Mouse (Mus musculus): Measurements from ENCODE around the gene Cyp4a12a. TPM values are rescaled to one million over a fixed set of nuclear protein-coding genes. Genes with fewer than 3 reads are reported as not detected.
"Not testable (repeated sequence)": the region's sequence is repeated elsewhere in the genome, so short reads cannot be mapped to it uniquely, and the experiment has no call there.

Cyp4a12a gene
- under 1 TPM in 1 of 2 experiments, not detected in 1; 0.15 TPM for total RNA-seq (2021)
- long read RNA-seq, experiment 1: 0 reads
- long read RNA-seq, experiment 2: 0 reads

DNA sequence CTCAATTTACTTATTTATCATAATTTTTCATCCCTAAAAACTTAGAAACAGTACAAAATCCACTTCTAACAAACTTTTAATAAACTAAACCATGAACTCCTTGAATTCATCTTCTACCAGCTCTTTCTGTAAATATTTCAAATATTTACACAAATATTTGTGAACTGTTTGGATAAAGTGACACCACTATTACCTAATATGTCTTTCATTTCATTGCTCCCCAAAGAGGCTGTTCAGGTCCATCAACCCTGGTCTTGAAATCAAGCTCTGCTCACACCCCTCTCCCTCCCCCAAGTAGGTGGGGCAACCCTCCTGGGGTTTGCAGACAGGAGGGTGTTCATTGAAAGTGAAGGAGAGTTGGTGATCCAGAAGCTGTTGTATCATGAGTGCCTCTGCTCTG, at the start of gene Cyp4a12a:
Cyp4a12a (plus strand) TSS at position 301 of the 400 bp plus-strand sequence.
- DNase-seq: not testable (repeated sequence)

DNA sequence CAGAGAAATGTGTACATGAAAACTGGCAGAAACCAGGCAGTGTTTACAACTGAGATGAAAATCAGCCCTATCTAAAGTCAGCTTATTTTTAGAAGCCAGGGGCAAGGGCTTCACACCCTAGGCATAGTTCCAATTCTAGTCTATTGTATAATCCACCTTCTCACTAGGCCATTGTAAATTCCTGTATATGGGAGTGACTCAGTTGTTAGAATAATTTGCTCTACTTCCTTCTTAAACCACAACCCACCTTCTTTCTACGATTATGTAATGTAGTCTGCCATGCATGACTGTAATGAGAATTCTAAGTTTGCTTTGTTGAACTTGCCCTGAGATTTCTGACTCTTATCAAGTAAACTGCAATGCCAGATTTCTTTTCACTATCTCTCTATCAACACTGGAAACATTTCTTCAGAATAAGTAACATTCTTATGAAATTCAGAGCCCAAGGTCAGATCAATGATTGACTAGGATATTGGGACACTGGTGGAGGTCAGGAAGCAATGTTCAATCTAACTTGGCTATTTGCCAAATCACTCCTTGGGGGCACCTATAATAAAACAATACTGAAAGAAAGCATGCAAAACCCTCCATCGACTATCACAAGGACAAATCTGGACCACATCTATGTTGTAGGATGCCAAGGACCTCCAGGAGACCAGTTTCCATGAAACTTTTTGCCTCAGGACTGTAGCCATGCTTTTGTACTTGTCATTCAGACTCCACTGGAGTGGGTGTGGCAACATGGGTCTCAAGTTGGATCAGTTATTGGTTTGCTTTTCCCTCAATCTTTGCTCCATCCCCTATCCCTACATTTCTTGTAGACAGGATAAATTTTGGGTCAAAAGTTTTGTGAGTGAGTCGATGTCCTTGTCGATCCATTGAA, 33.9 kb upstream of the Cyp4a12a start:
- not testable (repeated sequence) for DNase-seq

DNA sequence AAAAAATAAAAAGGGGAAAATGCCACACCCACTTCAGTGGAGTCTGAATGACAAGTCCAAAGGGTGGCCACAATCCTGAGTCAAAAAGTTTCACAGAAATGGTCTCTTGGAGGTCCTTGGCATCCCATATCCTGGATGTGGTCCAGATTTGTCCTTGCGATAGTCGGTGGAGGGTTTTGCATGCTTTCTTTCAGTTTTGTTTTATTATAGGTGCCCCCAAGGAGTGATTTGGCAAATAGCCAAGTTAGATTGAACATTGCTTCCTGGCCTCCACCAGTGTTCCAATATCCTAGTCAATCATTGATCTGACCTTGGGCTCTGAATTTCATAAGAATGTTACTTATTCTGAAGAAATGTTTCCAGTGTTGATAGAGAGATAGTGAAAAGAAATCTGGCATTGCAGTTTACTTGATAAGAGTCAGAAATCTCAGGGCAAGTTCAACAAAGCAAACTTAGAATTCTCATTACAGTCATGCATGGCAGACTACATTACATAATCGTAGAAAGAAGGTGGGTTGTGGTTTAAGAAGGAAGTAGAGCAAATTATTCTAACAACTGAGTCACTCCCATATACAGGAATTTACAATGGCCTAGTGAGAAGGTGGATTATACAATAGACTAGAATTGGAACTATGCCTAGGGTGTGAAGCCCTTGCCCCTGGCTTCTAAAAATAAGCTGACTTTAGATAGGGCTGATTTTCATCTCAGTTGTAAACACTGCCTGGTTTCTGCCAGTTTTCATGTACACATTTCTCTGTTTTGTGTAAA, 20.4 kb upstream of the Cyp4a12a start:
- not testable (repeated sequence) for DNase-seq

DNA sequence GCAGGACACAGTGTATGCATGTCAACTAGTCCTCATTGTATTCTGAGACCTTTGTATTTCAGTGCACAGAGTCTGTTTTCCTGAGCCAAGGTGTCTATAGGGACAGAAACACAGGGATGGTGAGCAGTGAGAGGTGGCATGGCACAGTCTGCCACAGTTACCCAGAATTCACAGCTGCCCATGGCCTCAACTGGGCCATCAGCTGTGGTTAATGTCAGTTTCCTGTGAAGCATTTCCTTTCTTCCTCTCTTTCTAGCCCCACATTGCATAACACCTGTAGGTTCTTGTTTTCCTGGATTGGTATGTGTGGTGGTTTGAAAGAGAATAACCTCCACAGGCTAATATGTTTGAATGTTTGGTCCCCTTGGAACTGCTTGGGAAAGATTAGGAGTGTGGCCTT, 18.5 kb upstream of the Cyp4a12a start:
- DNase-seq: no peak

DNA sequence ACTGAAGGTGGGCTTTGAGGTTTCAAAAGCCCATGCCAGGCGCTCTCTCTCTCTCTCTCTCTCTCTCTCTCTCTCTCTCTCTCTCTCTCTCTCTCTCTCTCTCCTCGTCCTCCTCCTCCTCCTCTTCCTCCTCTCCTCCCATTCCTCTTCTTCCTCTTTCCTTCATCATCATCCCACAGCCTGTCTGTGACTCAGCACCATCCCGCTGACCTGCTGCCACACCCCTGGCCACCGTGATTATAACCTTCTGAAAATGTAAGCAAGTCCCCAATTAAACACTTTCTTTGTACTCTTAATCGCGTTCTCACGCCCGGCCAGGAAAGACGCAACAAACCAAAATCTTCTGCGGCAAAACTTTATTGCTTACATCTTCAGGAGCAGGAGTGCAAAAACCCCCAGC, 18.1 kb upstream of the Cyp4a12a start:
- DNase-seq: not testable (repeated sequence)

DNA sequence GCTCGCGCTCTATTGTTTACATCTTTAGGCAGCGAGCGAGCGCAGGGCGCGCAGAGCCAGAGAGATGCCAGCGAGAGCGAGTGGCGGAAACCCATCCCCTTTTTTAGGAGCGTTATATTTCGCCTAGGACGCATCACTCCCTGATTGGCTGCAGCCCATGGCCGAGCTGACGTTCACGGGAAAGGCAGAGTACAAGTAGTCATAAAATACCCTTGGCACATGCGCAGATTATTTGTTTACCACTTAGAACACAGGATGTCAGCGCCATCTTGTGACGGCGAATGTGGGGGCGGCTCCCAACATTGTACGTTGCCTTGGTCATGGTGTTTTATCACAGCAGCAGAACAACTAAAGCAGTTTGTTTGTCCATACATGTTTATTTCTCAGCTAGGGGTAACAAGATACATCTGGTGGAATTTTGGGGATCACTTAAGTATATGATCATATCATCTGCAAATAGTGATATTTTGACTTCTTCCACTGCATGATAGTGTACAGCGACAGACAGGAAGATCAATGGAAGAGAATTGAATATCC, 17.5 kb upstream of the Cyp4a12a start:
- not testable (repeated sequence) for DNase-seq

DNA sequence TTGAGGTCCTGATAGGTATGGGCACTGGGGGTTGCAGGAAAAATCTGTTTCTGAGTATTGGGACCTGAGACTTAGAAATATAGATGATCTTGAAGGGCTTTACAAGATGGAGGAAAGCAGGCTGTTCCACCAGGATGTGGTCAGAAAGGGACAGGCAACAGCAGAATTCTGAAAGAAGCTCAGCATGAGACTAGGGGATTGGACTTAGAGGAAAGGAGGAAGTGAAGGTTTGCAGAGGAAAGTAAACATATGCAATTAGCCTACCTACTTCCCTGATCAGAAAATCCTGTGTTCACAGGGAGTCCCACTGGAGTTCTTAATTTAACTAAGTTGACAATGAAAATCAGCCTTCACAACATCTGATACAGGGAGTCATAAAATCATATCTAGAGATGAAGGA, 26.9 kb downstream of the Cyp4a12a start:
- not testable (repeated sequence) for DNase-seq

DNA sequence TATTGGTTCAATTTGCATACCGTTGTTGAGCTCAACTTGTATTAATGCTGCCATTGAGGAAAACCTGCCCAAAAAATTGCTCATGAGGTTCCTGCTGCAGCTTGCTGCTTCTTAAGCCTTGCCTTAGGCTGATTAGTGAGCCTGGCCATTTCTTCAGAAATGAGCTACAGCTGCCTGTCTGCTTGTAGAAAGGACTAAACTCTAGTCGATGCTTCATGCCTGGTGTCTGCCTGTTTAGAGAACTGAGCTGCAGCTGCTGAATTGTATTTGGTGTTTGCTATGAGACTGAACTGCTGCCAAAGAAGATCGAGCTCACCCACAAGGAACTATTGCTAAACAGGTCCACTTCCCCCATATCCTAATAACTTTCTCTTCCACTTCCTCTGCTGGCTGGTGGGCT, 66.8 kb downstream of the Cyp4a12a start:
- DNase-seq: not testable (repeated sequence)

DNA sequence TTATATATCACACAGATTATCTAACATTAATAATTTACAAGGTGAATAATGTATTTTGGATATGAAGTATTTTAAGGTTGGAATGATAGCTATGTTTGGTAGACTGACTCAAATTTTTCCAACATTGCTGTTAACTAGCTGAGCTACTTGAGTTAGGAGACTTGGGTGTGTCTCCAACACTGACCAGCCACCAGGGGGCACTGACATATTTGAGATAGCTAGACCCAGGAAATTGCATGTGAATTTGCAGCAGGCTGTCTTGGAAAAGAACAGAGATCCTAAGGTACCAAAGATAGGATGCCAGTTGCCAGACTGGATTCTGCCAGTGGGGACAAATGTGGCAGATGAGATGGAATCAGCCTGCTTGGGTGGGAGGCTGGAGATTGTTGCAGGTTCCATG, 69.2 kb downstream of the Cyp4a12a start:
- DNase-seq: peak; percentile 1 to 4

Other genes starting within 250 kb of the Cyp4a12a start
- gene Tal1, start 242.6 kb upstream of the Cyp4a12a start, total RNA-seq (2021): 1 to 10 TPM; 2.3 to 3.7 TPM
- under 1 TPM; 0.42 to 0.67 TPM for gene Pdzk1ip1, start 210.3 kb upstream of the Cyp4a12a start, total RNA-seq (2021)
- gene Cyp4x1, start 164.8 kb upstream of the Cyp4a12a start, total RNA-seq (2021): not detected
- not detected for gene Cyp4a29, start 57.0 kb upstream of the Cyp4a12a start, total RNA-seq (2021)
- 1 to 10 TPM in 1 of 2 experiments, not detected in 1; 2.0 TPM for gene Cyp4a12b, start 112.6 kb downstream of the Cyp4a12a start, total RNA-seq (2021)
- not detected for gene Cyp4a30b, start 153.6 kb downstream of the Cyp4a12a start, total RNA-seq (2021)
- not detected for gene Cyp4a14, start 197.1 kb downstream of the Cyp4a12a start, total RNA-seq (2021)
- gene Cyp4a10, start 219.2 kb downstream of the Cyp4a12a start, total RNA-seq (2021): not detected